Mouse (Mus musculus) MEL (cell line): Measurements from ENCODE around the gene Gm28635. TPM values are rescaled to one million over a fixed set of nuclear protein-coding genes. Genes with fewer than 3 reads are reported as not detected.
A peak's percentile ranks its signal among the peaks of the same experiment; 100 is the strongest.

ENCODE experiments used
- DNase-seq: peaks from one replicate; pipeline ENCODE4 v3.0.0; 2011; ENCODE audit warnings: low read depth, low spot score
- H3K27ac ChIP-seq: 2 replicates; pipeline ENCODE4 v1.5.1; 2012; ENCODE audit warnings: low read depth, mild to moderate bottlenecking, control low read depth, low read length, moderate library complexity; ENCODE audit not compliant: control insufficient read depth
- H3K27me3 ChIP-seq, 2 experiments: fragments of 150-350 bp in 1 of 2; sonication (generic) in 1 of 2; 2 replicates each; pipeline ENCODE4 v1.6.1; 2012; ENCODE audit warnings: low read length in 2 of 2, mild to moderate bottlenecking in 2 of 2, improper control_type of control experiment in 1 of 2, moderate library complexity in 1 of 2; ENCODE audit not compliant: insufficient read depth in 2 of 2, control insufficient read depth in 1 of 2
- H3K36me3 ChIP-seq, 2 experiments: 2 replicates each; pipeline ENCODE4 v1.6.1; 2012 to 2014; ENCODE audit warnings: low read length in 2 of 2, improper control_type of control experiment in 1 of 2, inconsistent platforms in 1 of 2, mild to moderate bottlenecking in 1 of 2; ENCODE audit not compliant: insufficient read depth in 2 of 2, control insufficient read depth in 1 of 2
- H3K4me1 ChIP-seq, 2 experiments: fragments of 150-350 bp in 1 of 2; sonication (generic) in 1 of 2; 2 replicates each; pipeline ENCODE4 v1.6.1; 2012; ENCODE audit warnings: low read length in 2 of 2, improper control_type of control experiment in 1 of 2, mild to moderate bottlenecking in 1 of 2; ENCODE audit not compliant: insufficient read depth in 2 of 2, control insufficient read depth in 1 of 2
- H3K4me3 ChIP-seq, 2 experiments: fragments of 150-350 bp in 1 of 2; sonication (generic) in 1 of 2; 2 replicates each; pipeline ENCODE4 v1.5.1; 2012; ENCODE audit warnings: low read depth in 2 of 2, low read length in 2 of 2, mild to moderate bottlenecking in 2 of 2, moderate library complexity in 2 of 2, control low read depth in 1 of 2, improper control_type of control experiment in 1 of 2; ENCODE audit not compliant: control insufficient read depth in 1 of 2, insufficient read depth in 1 of 2
- H3K79me2 ChIP-seq: 2 replicates; pipeline ENCODE4 v1.6.1; 2012; ENCODE audit warnings: mild to moderate bottlenecking, low read length, moderate library complexity; ENCODE audit not compliant: control insufficient read depth, poor library complexity, insufficient read depth
- H3K9ac ChIP-seq: 2 replicates; pipeline ENCODE4 v1.6.1; 2012; ENCODE audit warnings: low read depth, mild to moderate bottlenecking, control low read depth, low read length, moderate library complexity; ENCODE audit not compliant: control insufficient read depth, poor library complexity, severe bottlenecking
- H3K9me3 ChIP-seq: fragments of 150-350 bp; sonication (generic); replicated peaks from 2 replicates; pipeline ENCODE4 v1.6.1; 2012; ENCODE audit warnings: mild to moderate bottlenecking, low read length, improper control_type of control experiment, moderate library complexity; ENCODE audit not compliant: insufficient read depth
- BHLHE40 ChIP-seq: IDR thresholded peaks from 2 replicates; pipeline ENCODE4 v1.6.1; 2012; ENCODE audit warnings: low read depth, mild to moderate bottlenecking, inconsistent platforms, low read length, improper control_type of control experiment, borderline replicate concordance
- CHD1 ChIP-seq: IDR thresholded peaks from 2 replicates; pipeline ENCODE4 v1.6.1; 2012; ENCODE audit warnings: low read depth, mild to moderate bottlenecking, inconsistent platforms, low read length, improper control_type of control experiment
- CHD2 ChIP-seq: IDR thresholded peaks from 2 replicates; pipeline ENCODE4 v1.6.1; 2011; ENCODE audit warnings: low read length, improper control_type of control experiment
- CTCF ChIP-seq, 3 experiments: IDR thresholded peaks in 2 of 3; conservative IDR thresholded peaks in 1 of 3; 2 replicates each; pipeline ENCODE4 v1.5.1; 2011 to 2012; ENCODE audit warnings: low read length in 3 of 3, low read depth in 2 of 3, mild to moderate bottlenecking in 2 of 3, improper control_type of control experiment in 1 of 3, inconsistent platforms in 1 of 3, mixed read lengths in 1 of 3, moderate library complexity in 1 of 3; ENCODE audit not compliant: control insufficient read depth in 1 of 3, insufficient read depth in 1 of 3, poor library complexity in 1 of 3, severe bottlenecking in 1 of 3
- E2F4 ChIP-seq: IDR thresholded peaks from 2 replicates; pipeline ENCODE4 v1.6.1; 2011; ENCODE audit warnings: low read depth, low read length, improper control_type of control experiment, borderline replicate concordance
- ELF1 ChIP-seq: IDR thresholded peaks from 2 replicates; pipeline ENCODE4 v1.6.1; 2014; ENCODE audit warnings: low read depth, mild to moderate bottlenecking, inconsistent platforms, low read length, improper control_type of control experiment, moderate library complexity
- EP300 ChIP-seq, 2 experiments: IDR thresholded peaks; 2 replicates each; pipeline ENCODE4 v1.6.1; 2011; ENCODE audit warnings: improper control_type of control experiment in 2 of 2, low read length in 2 of 2, low read depth in 1 of 2, mild to moderate bottlenecking in 1 of 2
- ETS1 ChIP-seq: IDR thresholded peaks from 2 replicates; pipeline ENCODE4 v1.6.1; 2012; ENCODE audit warnings: low read depth, mild to moderate bottlenecking, inconsistent platforms, low read length, improper control_type of control experiment, moderate library complexity
- GABPA ChIP-seq: IDR thresholded peaks from 2 replicates; pipeline ENCODE4 v1.6.1; 2012; ENCODE audit warnings: low read depth, mild to moderate bottlenecking, inconsistent platforms, low read length, improper control_type of control experiment, moderate library complexity
- GATA1 ChIP-seq: IDR thresholded peaks from 2 replicates; pipeline ENCODE4 v1.6.1; 2011; ENCODE audit warnings: low read depth, low read length, improper control_type of control experiment
- JUND ChIP-seq: IDR thresholded peaks from 2 replicates; pipeline ENCODE4 v1.6.1; 2011; ENCODE audit warnings: low read depth, mild to moderate bottlenecking, improper control_type of control experiment, low read length
- KAT2A ChIP-seq: conservative IDR thresholded peaks from 2 replicates; pipeline ENCODE4 v1.6.1; 2012; ENCODE audit warnings: low read depth, low read length, improper control_type of control experiment, inconsistent platforms
- MAFK ChIP-seq: IDR thresholded peaks from 2 replicates; pipeline ENCODE4 v1.6.1; 2011; ENCODE audit warnings: low read depth, mild to moderate bottlenecking, low read length, improper control_type of control experiment, borderline replicate concordance
- MAX ChIP-seq: IDR thresholded peaks from 2 replicates; pipeline ENCODE4 v1.6.1; 2011; ENCODE audit warnings: low read length, improper control_type of control experiment
- MAZ ChIP-seq: IDR thresholded peaks from 2 replicates; pipeline ENCODE4 v1.6.1; 2012; ENCODE audit warnings: low read depth, mild to moderate bottlenecking, inconsistent platforms, low read length, improper control_type of control experiment
- MXI1 ChIP-seq: IDR thresholded peaks from 2 replicates; pipeline ENCODE4 v1.6.1; 2011; ENCODE audit warnings: mild to moderate bottlenecking, low read depth, low read length, improper control_type of control experiment
- MYC ChIP-seq: IDR thresholded peaks from 2 replicates; pipeline ENCODE4 v1.6.1; 2011; ENCODE audit warnings: low read depth, mild to moderate bottlenecking, low read length, improper control_type of control experiment, moderate library complexity
- NELFE ChIP-seq: IDR thresholded peaks from 2 replicates; pipeline ENCODE4 v1.6.1; 2011; ENCODE audit warnings: low read depth, low read length, improper control_type of control experiment
- POLR2A ChIP-seq, 2 experiments: IDR thresholded peaks; 2 replicates each; pipeline ENCODE4 v1.6.1; 2011 to 2012; ENCODE audit warnings: low read length in 2 of 2, mild to moderate bottlenecking in 2 of 2, control low read depth in 1 of 2, improper control_type of control experiment in 1 of 2, low read depth in 1 of 2, moderate library complexity in 1 of 2; ENCODE audit not compliant: control insufficient read depth in 1 of 2, insufficient read depth in 1 of 2, poor library complexity in 1 of 2
- POLR2AphosphoS2 ChIP-seq: IDR thresholded peaks from 2 replicates; pipeline ENCODE4 v1.6.1; 2011; ENCODE audit warnings: low read length, improper control_type of control experiment
- POLR2AphosphoS5 ChIP-seq: IDR thresholded peaks from 2 replicates; pipeline ENCODE4 v1.6.1; 2012; ENCODE audit warnings: low read depth, borderline replicate concordance, mild to moderate bottlenecking, inconsistent platforms, low read length, moderate library complexity, mixed read lengths
- RAD21 ChIP-seq: IDR thresholded peaks from 2 replicates; pipeline ENCODE4 v1.6.1; 2011; ENCODE audit warnings: mild to moderate bottlenecking, low read depth, low read length, improper control_type of control experiment
- RCOR1 ChIP-seq: IDR thresholded peaks from 2 replicates; pipeline ENCODE4 v1.6.1; 2012; ENCODE audit warnings: low read depth, mild to moderate bottlenecking, inconsistent platforms, low read length, improper control_type of control experiment
- SIN3A ChIP-seq: IDR thresholded peaks from 2 replicates; pipeline ENCODE4 v1.6.1; 2012; ENCODE audit warnings: low read length, improper control_type of control experiment, inconsistent platforms
- SMC3 ChIP-seq: IDR thresholded peaks from 2 replicates; pipeline ENCODE4 v1.6.1; 2011; ENCODE audit warnings: low read depth, low read length, improper control_type of control experiment
- TAL1 ChIP-seq: IDR thresholded peaks from 2 replicates; pipeline ENCODE4 v1.6.1; 2012; ENCODE audit warnings: mild to moderate bottlenecking, inconsistent platforms, low read length, moderate library complexity, mixed read lengths
- TBP ChIP-seq: IDR thresholded peaks from 2 replicates; pipeline ENCODE4 v1.8.0; 2011; ENCODE audit warnings: low read depth, low read length, improper control_type of control experiment
- TCF12 ChIP-seq: IDR thresholded peaks from 2 replicates; pipeline ENCODE4 v1.6.1; 2014; ENCODE audit warnings: low read depth, mild to moderate bottlenecking, inconsistent platforms, low read length, improper control_type of control experiment, moderate library complexity
- UBTF ChIP-seq: IDR thresholded peaks from 2 replicates; pipeline ENCODE4 v1.6.1; 2012; ENCODE audit warnings: low read depth, mild to moderate bottlenecking, inconsistent platforms, low read length, improper control_type of control experiment, moderate library complexity, borderline replicate concordance; ENCODE audit not compliant: insufficient read depth
- USF1 ChIP-seq: IDR thresholded peaks from 2 replicates; pipeline ENCODE4 v1.6.1; 2014; ENCODE audit warnings: low read depth, mild to moderate bottlenecking, inconsistent platforms, low read length, improper control_type of control experiment, moderate library complexity
- USF2 ChIP-seq, 2 experiments: IDR thresholded peaks; 2 replicates each; pipeline ENCODE4 v1.6.1; 2011 to 2012; ENCODE audit warnings: improper control_type of control experiment in 2 of 2, low read length in 2 of 2, borderline replicate concordance in 1 of 2, inconsistent platforms in 1 of 2, low read depth in 1 of 2, mild to moderate bottlenecking in 1 of 2; ENCODE audit not compliant: insufficient read depth in 1 of 2
- ZC3H11A ChIP-seq: IDR thresholded peaks from 2 replicates; pipeline ENCODE4 v1.6.1; 2012; ENCODE audit warnings: low read depth, mild to moderate bottlenecking, inconsistent platforms, low read length, improper control_type of control experiment
- ZKSCAN1 ChIP-seq: IDR thresholded peaks from 2 replicates; pipeline ENCODE4 v1.6.1; 2012; ENCODE audit warnings: low read depth, mild to moderate bottlenecking, inconsistent platforms, low read length, improper control_type of control experiment, moderate library complexity
- ZMIZ1 ChIP-seq: IDR thresholded peaks from 2 replicates; pipeline ENCODE4 v1.6.1; 2012; ENCODE audit warnings: low read depth, mild to moderate bottlenecking, inconsistent platforms, low read length, improper control_type of control experiment, moderate library complexity
- ZNF384 ChIP-seq: IDR thresholded peaks from 2 replicates; pipeline ENCODE4 v1.6.1; 2012; ENCODE audit warnings: low read depth, mild to moderate bottlenecking, inconsistent platforms, low read length, improper control_type of control experiment
- polyA plus RNA-seq, 2 experiments: library from polyadenylated mRNA; stranded (reverse) in 1 of 2; unstranded in 1 of 2; fragments of >175 nt in 1 of 2; fragments of >200 nt in 1 of 2; gene quantifications; 2 replicates each; pipeline versions ENCODE4 v1.2.1 to v1.2.4; 2012; ENCODE audit warnings: low replicate concordance in 2 of 2, low read depth in 1 of 2; ENCODE audit not compliant: insufficient read length in 2 of 2, insufficient read depth in 1 of 2, missing spikeins in 1 of 2
- total RNA-seq: library from RNA; depleted of rRNA; stranded (reverse); fragments of 300-350 nt; gene quantifications from 2 replicates; pipeline ENCODE4 v1.2.3, GENCODE M21; 2012; rRNA removed

The Gm28635 gene
- total RNA-seq (0.19 TPM in 1 of 2 replicates, not detected in the other), polyA plus RNA-seq (not detected)

DNA sequence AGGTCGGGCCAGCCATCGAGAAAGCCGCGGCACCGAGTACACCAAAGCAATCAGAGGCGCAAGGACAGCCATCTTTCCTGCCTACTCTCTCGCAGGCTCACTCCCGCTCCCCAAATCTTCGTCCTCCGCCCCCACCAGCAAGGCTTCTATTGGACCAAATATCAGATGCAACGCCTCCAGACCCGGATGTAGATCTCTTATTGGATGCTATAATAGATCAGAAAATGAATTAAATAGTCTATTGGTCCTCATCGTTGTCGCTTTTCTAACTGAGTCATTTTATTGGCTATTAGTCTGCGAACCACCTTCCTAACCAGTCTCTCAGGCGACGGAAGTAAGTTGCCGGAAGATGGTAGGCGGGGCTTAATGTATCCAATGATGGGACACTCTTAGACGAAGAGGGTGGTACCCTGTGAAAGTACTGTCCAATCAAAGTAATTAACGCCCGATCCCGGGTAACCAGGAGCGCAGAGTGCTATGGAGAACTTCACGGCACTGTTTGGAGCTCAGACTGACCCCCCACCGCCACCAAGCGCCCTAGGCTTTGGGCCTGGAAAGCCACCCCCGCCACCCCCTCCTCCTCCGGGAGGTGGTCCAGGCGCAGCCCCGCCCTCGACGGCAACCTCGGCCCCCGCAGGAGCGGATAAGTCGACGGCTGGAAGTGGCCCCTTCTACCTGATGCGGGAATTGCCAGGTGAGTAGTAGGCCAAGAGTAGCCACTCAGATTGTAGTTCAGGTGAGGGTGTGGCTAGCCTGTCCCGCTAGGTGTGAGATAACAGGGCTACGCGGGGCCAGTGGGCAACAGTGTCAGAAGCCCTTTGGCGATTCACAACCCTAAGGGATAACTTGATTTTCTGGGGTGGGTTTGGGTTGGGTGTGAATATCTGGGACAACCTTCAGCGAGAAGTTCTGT, at the start of gene Gm28635, which contains the start of gene Med19:
Gm28635 (minus strand) TSS at position 74 of the 913 bp plus-strand sequence.
Med19 (plus strand) TSS at position 435 of the 913 bp plus-strand sequence.
- peak; percentile 99 for DNase-seq
- Histone ChIP-seq H3K9me3 (no peaks in the 10 kb centered on the region), H3K27ac (peak within 1 kb of the TSS; percentile 45), H3K4me1 (peaks cover 7 to 14% of the 10 kb centered on the region in 2 experiments), H3K79me2 (peaks cover 26% of the 10 kb centered on the region), H3K9ac (peak within 1 kb of the TSS; percentile 83), H3K27me3 (no peaks in the 10 kb centered on the region), H3K4me3 (peak within 1 kb of the TSS; percentile 88 to 94), H3K36me3 (peaks cover 2 to 25% of the 10 kb centered on the region in 2 experiments; a peak in 3 of 4 replicates)
- no peak for TF ChIP-seq USF2 (IDR thresholded peaks at IDR 0.05; ENCODE audit: borderline replicate concordance in 1 of 2, insufficient read depth in 1 of 2, low read depth in 1 of 2, low read length in 2 of 2)
- peak; percentile 93 for TF ChIP-seq CHD2
- TF ChIP-seq TAL1, result no peak
- TF ChIP-seq MXI1, result peak; percentile 54
- TF ChIP-seq NELFE, result peak; percentile 66
- TF ChIP-seq MYC, result peak; percentile 18; the same call in 1 of the 2 replicates
- no peak for TF ChIP-seq E2F4
- TF ChIP-seq ETS1, result no peak
- no peak for TF ChIP-seq ZC3H11A
- no peak; a peak in 1 of 6 replicates for TF ChIP-seq CTCF (IDR thresholded peaks at IDR 0.05 in 2 of 3, conservative IDR thresholded peaks at IDR 0.05 in 1 of 3; ENCODE audit: control insufficient read depth in 1 of 3, insufficient read depth in 1 of 3, low read depth in 2 of 3, low read length in 3 of 3, poor library complexity in 1 of 3, severe bottlenecking in 1 of 3)
- no peak for TF ChIP-seq ZNF384
- TF ChIP-seq UBTF, result no peak
- peak; percentile 73; the same call in 1 of the 2 replicates for TF ChIP-seq SIN3A
- TF ChIP-seq GABPA, result no peak
- TF ChIP-seq BHLHE40, result no peak
- peak; percentile 97 for TF ChIP-seq MAZ
- peak; percentile 63; the same call in 1 of the 2 replicates for TF ChIP-seq POLR2AphosphoS2
- no peak for TF ChIP-seq RAD21
- peak; percentile 9 to 77; a peak in 2 of 4 replicates for TF ChIP-seq POLR2A (IDR thresholded peaks at IDR 0.05; ENCODE audit: control insufficient read depth in 1 of 2, insufficient read depth in 1 of 2, low read depth in 1 of 2, low read length in 2 of 2, poor library complexity in 1 of 2)
- no peak for TF ChIP-seq ZKSCAN1
- TF ChIP-seq TCF12, result no peak
- peak; percentile 84 for TF ChIP-seq ELF1
- peak; percentile 36; the same call in 1 of the 2 replicates for TF ChIP-seq JUND
- TF ChIP-seq ZMIZ1, result no peak
- TF ChIP-seq CHD1, result no peak
- peak; percentile 83 for TF ChIP-seq KAT2A
- no peak for TF ChIP-seq RCOR1
- TF ChIP-seq POLR2AphosphoS5, result no peak
- TF ChIP-seq TBP, result peak; percentile 16
- no peak for TF ChIP-seq EP300 (IDR thresholded peaks at IDR 0.05; ENCODE audit: low read depth in 1 of 2, low read length in 2 of 2)
- TF ChIP-seq USF1, result no peak
- no peak for TF ChIP-seq MAFK
- 0 out of 2 replicates have a peak, but pooled peaks have one; percentile 20 for TF ChIP-seq GATA1
- TF ChIP-seq SMC3, result no peak
- TF ChIP-seq MAX, result no peak
